Mouse (Mus musculus) left cerebral cortex, postnatal 36 days (tissue): ENCODE data around the gene Vmn1r159. TPM values are rescaled to one million over a fixed set of nuclear protein-coding genes. Genes with fewer than 3 reads are reported as not detected.
"Not testable (repeated sequence)": the region's sequence is repeated elsewhere in the genome, so short reads cannot be mapped to it uniquely, and the experiment has no call there.

ENCODE experiments used
- DNase-seq, 2 experiments: peaks; one replicate each; pipeline ENCODE4 v3.0.0; 2021 to 2022; ENCODE audit warnings: low spot score in 2 of 2, mixed read lengths in 1 of 2
- intact Hi-C: fragments of 180-260 bp; cut with DNase I; formaldehyde crosslinking; loops from one replicate; pipeline ENCODE4 v1.15.1; 2025
- total RNA-seq, 2 experiments: library from RNA; stranded (reverse); gene quantifications; 2 replicates each; pipeline ENCODE4 v1.2.3; 2021

The Vmn1r159 gene
- not detected for total RNA-seq

- DNase-seq, intact Hi-C loops: not testable (repeated sequence)
Measured at GRCm38 (mm10) chr7:22843505-22843904, at the start of gene Vmn1r159. Vmn1r159 (minus strand) TSS chr7:22843605.

GRCm38 (mm10) chr7:22870924-22871323 is 27.5 kb upstream of the Vmn1r159 start, which contains the start of gene Vmn1r160:
Vmn1r160 (plus strand) TSS chr7:22871224.
- DNase-seq, intact Hi-C loops: not testable (repeated sequence)

Other genes with a start within 250 kb of the Vmn1r159 start
- not detected for gene Vmn1r155, start 185.6 kb downstream of the Vmn1r159 start, total RNA-seq
- not detected for gene Gm8693, start 151.3 kb downstream of the Vmn1r159 start, total RNA-seq
- gene Gm4567, start 123.9 kb downstream of the Vmn1r159 start, total RNA-seq = not detected
- not detected for gene Vmn1r157, start 81.9 kb downstream of the Vmn1r159 start, total RNA-seq
- not detected for gene Vmn1r158, start 52.8 kb downstream of the Vmn1r159 start, total RNA-seq
- not detected for gene Vmn1r160, start 27.6 kb upstream of the Vmn1r159 start, total RNA-seq
- gene Gm4214, start 141.1 kb upstream of the Vmn1r159 start, total RNA-seq = not detected
- gene Gm4216, start 176.3 kb upstream of the Vmn1r159 start, total RNA-seq = not detected
- not detected for gene Vmn1r163, start 211.9 kb upstream of the Vmn1r159 start, total RNA-seq
- gene Gm8720, start 223.9 kb upstream of the Vmn1r159 start, total RNA-seq = not detected